Mouse (Mus musculus): ENCODE measurements around the gene Cyb5rl.

DNA sequence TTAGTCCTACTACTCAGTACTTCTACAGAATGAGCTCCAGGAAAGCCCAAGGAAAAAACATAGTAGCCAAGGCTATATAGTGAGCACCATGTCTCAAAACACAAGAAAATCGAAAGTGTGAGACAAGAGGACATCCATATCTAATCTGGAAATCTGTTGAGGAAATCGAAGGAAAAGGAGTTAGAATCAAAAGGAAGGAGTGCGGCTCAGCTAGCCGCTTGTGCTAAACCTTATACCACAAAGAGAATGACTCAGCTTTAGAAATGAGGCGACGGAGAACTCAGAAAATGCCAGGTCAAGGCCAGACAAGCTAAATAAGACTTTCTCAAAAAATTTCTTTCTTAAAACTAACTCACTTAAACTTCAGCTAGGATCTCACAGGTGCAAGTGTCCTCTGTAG, 24.5 kb upstream of the Cyb5rl start:
- TF ChIP-seq CTCF (IDR thresholded peaks at IDR 0.05; ENCODE audit: low read depth) (no peak), EP300 (IDR thresholded peaks at IDR 0.05; ENCODE audit: low read depth) (no peak)

All from liver, embryonic 14.5 days (tissue).